Mouse (Mus musculus) urinary bladder, postnatal 4 days (tissue): ENCODE measurements around the gene Gm4141.
"Not testable (repeated sequence)": the region's sequence is repeated elsewhere in the genome, so short reads cannot be mapped to it uniquely, and the experiment has no call there.

ENCODE experiments used
- DNase-seq, 2 experiments: peaks; one replicate each; pipeline ENCODE4 v3.0.0; 2021 to 2022; ENCODE audit warnings: low spot score in 2 of 2

Gene Gm4141

GRCm38 (mm10) chr7:20576141-20576540 lies at the start of gene Gm4141:
Gene Gm4141, minus strand, starts transcription at chr7:20576241.
- not testable (repeated sequence) for DNase-seq

GRCm38 (mm10) chr7:20598921-20599320 lies 22.9 kb upstream of the Gm4141 start, which contains the start of gene Gm4513:
Gene Gm4513, minus strand, starts transcription at chr7:20599021.
- not testable (repeated sequence) for DNase-seq

- DNase-seq: not testable (repeated sequence)
These were observed 30.4 kb downstream of the Gm4141 start, which contains the start of gene Gm5726 for GRCm38 (mm10) chr7:20545657-20546056. Gene Gm5726, minus strand, starts transcription at chr7:20545757.

- DNase-seq: not testable (repeated sequence)
These were observed 42.5 kb downstream of the Gm4141 start, which contains the start of gene Vmn1r104 for GRCm38 (mm10) chr7:20533537-20533936. Gene Vmn1r104, plus strand, starts transcription at chr7:20533837.
